Mouse (Mus musculus) naive thymus-derived CD4-positive, alpha-beta T cell, adult 2 months (primary cell): ENCODE results near the gene Rabggtb.
"Not testable (repeated sequence)": the region's sequence is repeated elsewhere in the genome, so short reads cannot be mapped to it uniquely, and the experiment has no call there.

Source experiments
- DNase-seq: peaks from one replicate; pipeline ENCODE4 v3.0.0-alpha.2; 2011; ENCODE audit warnings: low read depth

The Rabggtb gene

DNA sequence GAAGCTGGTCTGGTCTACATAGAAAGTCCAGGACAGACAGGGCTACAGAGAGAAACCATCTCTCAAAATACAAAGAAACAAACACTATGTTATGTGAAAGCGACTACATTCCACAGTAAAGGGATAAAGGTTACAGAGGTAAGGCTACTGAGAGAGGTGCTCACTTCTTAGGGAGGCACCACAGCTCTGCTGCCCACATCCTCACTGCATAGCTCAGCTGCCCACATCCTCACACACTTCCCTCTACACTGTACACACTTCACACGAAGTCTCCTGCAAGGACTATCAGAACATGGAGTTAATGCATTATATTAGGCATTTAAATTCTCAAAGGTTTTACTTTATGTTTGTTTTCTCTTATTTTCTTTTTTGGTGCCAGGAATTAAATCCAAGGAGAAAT, 49.0 kb downstream of the Rabggtb start:
- peak; percentile 30 for DNase-seq

DNA sequence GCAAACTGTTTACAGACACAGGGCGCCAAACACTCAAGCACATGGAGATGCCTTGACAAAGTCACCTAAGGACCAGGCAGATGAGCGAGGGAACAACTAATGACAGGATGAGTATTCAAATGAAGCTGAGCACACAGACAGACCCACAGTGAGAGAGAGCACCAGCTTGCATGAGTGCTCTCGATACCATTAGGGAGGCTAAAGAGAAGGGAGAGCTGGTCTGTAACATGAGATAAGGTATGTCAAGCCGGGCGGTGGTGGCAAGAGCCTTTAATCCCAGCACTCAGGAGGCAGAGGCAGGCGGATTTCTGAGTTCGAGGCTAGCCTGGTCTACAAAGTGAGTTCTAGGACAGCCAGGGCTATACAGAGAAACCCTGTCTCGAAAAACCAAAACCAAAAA, 52.4 kb downstream of the Rabggtb start:
- DNase-seq = not testable (repeated sequence)

DNA sequence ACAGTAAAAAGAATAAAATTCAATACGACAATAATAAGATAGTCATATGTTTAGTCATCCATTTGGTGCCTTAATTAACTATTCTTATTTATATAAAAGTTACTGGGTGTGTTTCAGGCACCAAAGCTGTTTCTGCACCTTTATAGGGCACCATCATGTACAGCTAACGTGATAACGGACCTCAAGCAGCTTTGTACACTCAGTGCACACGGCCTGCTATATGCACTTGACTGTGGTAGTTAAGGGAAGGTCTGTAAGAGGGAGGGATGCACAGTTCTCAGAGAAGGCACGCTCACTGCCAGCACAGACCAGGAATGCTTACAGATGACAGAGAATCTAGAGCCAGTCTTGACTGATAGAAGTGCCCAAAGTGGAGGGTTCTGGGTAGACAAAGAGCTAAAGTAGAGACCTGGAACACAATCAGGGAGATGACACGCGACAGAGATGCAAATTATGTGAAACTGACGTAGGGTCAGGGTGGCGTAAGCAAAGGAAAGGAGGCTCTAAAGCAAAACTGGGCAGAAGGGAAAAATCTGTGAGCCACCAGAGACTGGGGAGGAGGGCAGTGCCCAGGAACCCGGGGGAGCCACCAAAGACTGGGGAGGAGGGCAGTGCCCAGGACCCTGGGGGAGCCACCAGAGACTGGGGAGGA, 54.3 kb downstream of the Rabggtb start:
- DNase-seq = no peak
